Mouse (Mus musculus) heart, embryonic 12.5 days (tissue): ENCODE data around the gene Nr5a1. TPM values are rescaled to one million over a fixed set of nuclear protein-coding genes. Genes with fewer than 3 reads are reported as not detected.

ENCODE experiments used
- ATAC-seq: fragments of 200-750 bp; cut with Nextera tagmentation; 2 replicates; pipeline ENCODE4 v1.8.0; 2017; ENCODE audit warnings: moderate TSS enrichment, moderate library complexity; ENCODE audit not compliant: insufficient number of reproducible peaks, low FRiP score
- H3K27ac ChIP-seq: fragments of 300-500 bp; sonication (generic); 2 replicates; pipeline ENCODE4 v1.5.1; 2016; ENCODE audit warnings: mild to moderate bottlenecking, moderate library complexity; ENCODE audit not compliant: poor library complexity, severe bottlenecking
- H3K27me3 ChIP-seq: fragments of 300-500 bp; sonication (generic); replicated peaks from 2 replicates; pipeline ENCODE4 v1.6.1; 2016; ENCODE audit warnings: mild to moderate bottlenecking, moderate library complexity
- H3K36me3 ChIP-seq: fragments of 300-500 bp; sonication (generic); 2 replicates; pipeline ENCODE4 v1.6.1; 2016; ENCODE audit warnings: mild to moderate bottlenecking, moderate library complexity
- H3K4me1 ChIP-seq: fragments of 300-500 bp; sonication (generic); replicated peaks from 2 replicates; pipeline ENCODE4 v1.6.1; 2016; ENCODE audit warnings: mild to moderate bottlenecking
- H3K4me2 ChIP-seq: fragments of 300-500 bp; sonication (generic); 2 replicates; pipeline ENCODE4 v1.6.1; 2016; ENCODE audit warnings: mild to moderate bottlenecking, moderate library complexity
- H3K4me3 ChIP-seq: fragments of 300-500 bp; sonication (generic); 2 replicates; pipeline ENCODE4 v1.5.1; 2016; ENCODE audit warnings: mild to moderate bottlenecking
- H3K9ac ChIP-seq: fragments of 300-500 bp; sonication (generic); 2 replicates; pipeline ENCODE4 v1.6.1; 2016; ENCODE audit warnings: mild to moderate bottlenecking, moderate library complexity
- H3K9me3 ChIP-seq: fragments of 300-500 bp; sonication (generic); replicated peaks from 2 replicates; pipeline ENCODE4 v1.6.1; 2016; ENCODE audit warnings: mild to moderate bottlenecking, moderate library complexity
- WGBS: fragments of 180-500 bp; shearing (Covaris S2); methylation state at CpG from one replicate; pipeline ENCODE4 v1.1.7; 2016; 5-methylcytosine and 5-hydroxymethylcytosine counted together
- polyA plus RNA-seq: library from polyadenylated mRNA; unstranded; fragments of >200 nt; fragmentation: Nextera tagmentation; extraction: Ambion mirVana; gene quantifications from 2 replicates; pipeline ENCODE4 v1.2.1, GENCODE M21; 2016

The Nr5a1 gene
- polyA plus RNA-seq, 1 experiment from 2014 or later = not detected

- H3K4me3 ChIP-seq = no peak overlapping the region
- peaks cover 93% of the 10 kb centered on the region for H3K27me3 ChIP-seq
- H3K9ac ChIP-seq = no peak overlapping the region
- no peak overlapping the region for H3K4me2 ChIP-seq
- no peak overlapping the region for H3K27ac ChIP-seq
- no peaks in the 10 kb centered on the region for H3K9me3 ChIP-seq
- 54% methylated on average over 4 of the region's 4 CpGs for whole genome bisulfite sequencing
- no peak for ATAC-seq
- H3K36me3 ChIP-seq = no peaks in the 10 kb centered on the region
- H3K4me1 ChIP-seq = peaks cover under 1% of the 10 kb centered on the region; the same call in 1 of the 2 replicates
Measured at GRCm38 (mm10) chr2:38705036-38705435, 9.3 kb downstream of the Nr5a1 start.

GRCm38 (mm10) chr2:38704336-38704735 lies 10.0 kb downstream of the Nr5a1 start:
- Histone ChIP-seq H3K27ac (no peak overlapping the region), H3K9ac (no peak overlapping the region), H3K27me3 (peaks cover 93% of the 10 kb centered on the region), H3K4me3 (no peak overlapping the region), H3K9me3 (no peaks in the 10 kb centered on the region), H3K4me2 (no peak overlapping the region), H3K4me1 (no peaks in the 10 kb centered on the region; the same call in 1 of the 2 replicates), H3K36me3 (no peaks in the 10 kb centered on the region)
- 65% methylated on average over 9 of the region's 9 CpGs for WGBS
- ATAC-seq = no peak

- H3K9ac ChIP-seq = no peak overlapping the region
- no peak for ATAC-seq
- WGBS = 72% methylated on average over 5 of the region's 5 CpGs
- H3K36me3 ChIP-seq = no peaks in the 10 kb centered on the region
- peaks cover 92% of the 10 kb centered on the region for H3K27me3 ChIP-seq
- no peaks in the 10 kb centered on the region for H3K4me1 ChIP-seq
- H3K4me3 ChIP-seq = no peak overlapping the region
- H3K9me3 ChIP-seq = no peaks in the 10 kb centered on the region
- H3K27ac ChIP-seq = no peak overlapping the region
- no peak overlapping the region for H3K4me2 ChIP-seq
Measured at GRCm38 (mm10) chr2:38700177-38700576, 14.2 kb downstream of the Nr5a1 start.

- no peaks in the 10 kb centered on the region for H3K4me1 ChIP-seq
- no peak for ATAC-seq
- WGBS = 76% methylated on average over 5 of the region's 5 CpGs
- H3K36me3 ChIP-seq = no peaks in the 10 kb centered on the region
- no peak overlapping the region for H3K4me3 ChIP-seq
- no peak overlapping the region for H3K27ac ChIP-seq
- no peak overlapping the region for H3K4me2 ChIP-seq
- no peak overlapping the region for H3K9ac ChIP-seq
- no peaks in the 10 kb centered on the region for H3K9me3 ChIP-seq
- H3K27me3 ChIP-seq = peaks cover 92% of the 10 kb centered on the region
Measured at GRCm38 (mm10) chr2:38698623-38699022, 15.7 kb downstream of the Nr5a1 start.

GRCm38 (mm10) chr2:38697128-38698120 lies 16.9 kb downstream of the Nr5a1 start:
- no peaks in the 10 kb centered on the region for H3K4me1 ChIP-seq
- 57% methylated on average over 27 of the region's 27 CpGs for WGBS
- H3K27me3 ChIP-seq = peaks cover 94% of the 10 kb centered on the region
- H3K36me3 ChIP-seq = no peaks in the 10 kb centered on the region
- no peak overlapping the region for H3K27ac ChIP-seq
- H3K9me3 ChIP-seq = no peaks in the 10 kb centered on the region
- no peak overlapping the region for H3K9ac ChIP-seq
- no peak for ATAC-seq
- no peak overlapping the region for H3K4me2 ChIP-seq
- no peak overlapping the region for H3K4me3 ChIP-seq

GRCm38 (mm10) chr2:38695770-38696169 lies 18.6 kb downstream of the Nr5a1 start:
- no peak overlapping the region for H3K27ac ChIP-seq
- H3K9ac ChIP-seq = no peak overlapping the region
- no peaks in the 10 kb centered on the region for H3K4me1 ChIP-seq
- H3K4me2 ChIP-seq = no peak overlapping the region
- H3K36me3 ChIP-seq = no peaks in the 10 kb centered on the region
- ATAC-seq = no peak
- WGBS = 61% methylated on average over 9 of the region's 9 CpGs
- H3K27me3 ChIP-seq = peaks cover 96% of the 10 kb centered on the region
- no peaks in the 10 kb centered on the region for H3K9me3 ChIP-seq
- no peak overlapping the region for H3K4me3 ChIP-seq

GRCm38 (mm10) chr2:38691542-38691941 lies 22.8 kb downstream of the Nr5a1 start:
- Histone ChIP-seq H3K36me3 (no peaks in the 10 kb centered on the region), H3K4me2 (no peak overlapping the region), H3K27me3 (peaks cover 79% of the 10 kb centered on the region), H3K4me1 (peaks cover 10% of the 10 kb centered on the region), H3K9ac (no peak overlapping the region), H3K27ac (no peak overlapping the region), H3K4me3 (no peak overlapping the region), H3K9me3 (no peaks in the 10 kb centered on the region)
- ATAC-seq = no peak
- WGBS = 13% methylated on average over 8 of the region's 8 CpGs

GRCm38 (mm10) chr2:38689881-38690280 lies 24.5 kb downstream of the Nr5a1 start:
- H3K27ac ChIP-seq = no peak overlapping the region
- H3K27me3 ChIP-seq = peaks cover 76% of the 10 kb centered on the region
- no peak for ATAC-seq
- H3K4me2 ChIP-seq = no peak overlapping the region
- H3K4me3 ChIP-seq = no peak overlapping the region
- 81% methylated on average over 1 of the region's 1 CpGs for WGBS
- no peak overlapping the region for H3K9ac ChIP-seq
- peaks cover 10% of the 10 kb centered on the region for H3K4me1 ChIP-seq
- H3K9me3 ChIP-seq = no peaks in the 10 kb centered on the region
- no peaks in the 10 kb centered on the region for H3K36me3 ChIP-seq

GRCm38 (mm10) chr2:38688791-38689520 lies 25.4 kb downstream of the Nr5a1 start:
- H3K4me2 ChIP-seq = peak overlapping the region; percentile 82
- H3K4me1 ChIP-seq = peaks cover 10% of the 10 kb centered on the region
- H3K27me3 ChIP-seq = peaks cover 68% of the 10 kb centered on the region
- no peaks in the 10 kb centered on the region for H3K36me3 ChIP-seq
- WGBS = 4% methylated on average over 26 of the region's 29 CpGs
- H3K9ac ChIP-seq = peak overlapping the region; percentile 55
- ATAC-seq = no peak
- H3K9me3 ChIP-seq = no peaks in the 10 kb centered on the region
- peak overlapping the region; percentile 38 for H3K4me3 ChIP-seq
- H3K27ac ChIP-seq = no peak overlapping the region

- peaks cover 10% of the 10 kb centered on the region for H3K4me1 ChIP-seq
- no peak overlapping the region for H3K4me2 ChIP-seq
- no peaks in the 10 kb centered on the region for H3K9me3 ChIP-seq
- no peak overlapping the region for H3K9ac ChIP-seq
- ATAC-seq = no peak
- H3K27ac ChIP-seq = no peak overlapping the region
- H3K27me3 ChIP-seq = peaks cover 58% of the 10 kb centered on the region
- WGBS = 66% methylated on average over 3 of the region's 3 CpGs
- no peak overlapping the region for H3K4me3 ChIP-seq
- H3K36me3 ChIP-seq = no peaks in the 10 kb centered on the region
Measured at GRCm38 (mm10) chr2:38685746-38686145, 28.6 kb downstream of the Nr5a1 start.

GRCm38 (mm10) chr2:38683083-38683482 lies 31.3 kb downstream of the Nr5a1 start:
- peaks cover 51% of the 10 kb centered on the region for H3K27me3 ChIP-seq
- H3K9ac ChIP-seq = no peak overlapping the region
- no peaks in the 10 kb centered on the region for H3K4me1 ChIP-seq
- ATAC-seq = no peak
- H3K36me3 ChIP-seq = no peaks in the 10 kb centered on the region
- no peaks in the 10 kb centered on the region for H3K9me3 ChIP-seq
- 50% methylated on average over 5 of the region's 5 CpGs for WGBS
- H3K27ac ChIP-seq = no peak overlapping the region
- no peak overlapping the region for H3K4me3 ChIP-seq
- no peak overlapping the region for H3K4me2 ChIP-seq
